Mouse (Mus musculus): ENCODE measurements around the gene Lekr1. TPM values are rescaled to one million over a fixed set of nuclear protein-coding genes. Genes with fewer than 3 reads are reported as not detected.

Gene Lekr1
- total and polyA plus RNA-seq, 2 experiments from 2014 or later, result 2.9 to 6.8 TPM

GRCm38 (mm10) chr3:65656451-65656850, 9.6 kb upstream of the Lekr1 start:
- no peak for ATAC-seq
- no peak for TF ChIP-seq CTCF (IDR thresholded peaks at IDR 0.05; ENCODE audit: low read depth)
- Histone ChIP-seq H3K4me1 (ENCODE audit: insufficient read depth, low read length) (0 out of 2 replicates have a peak, but pooled peaks cover 2% of the 10 kb centered on the region), H3K4me3 (ENCODE audit: low read length) (no peak overlapping the region), H3K9me3 (ENCODE audit: low read length) (no peaks in the 10 kb centered on the region), H3K27ac (0 out of 2 replicates have a peak overlapping the region, but pooled peaks have one; percentile 9), H3K27me3 (ENCODE audit: insufficient read depth, low read length) (no peaks in the 10 kb centered on the region), H3K36me3 (ENCODE audit: insufficient read depth, low read length) (no peaks in the 10 kb centered on the region), H3K9ac (replicated peaks; ENCODE audit: low read length) (no peak overlapping the region), H3K4me2 (ENCODE audit: low read depth, low read length) (no peak overlapping the region)
- DNase-seq (ENCODE audit: low spot score), result peak; percentile 4
- WGBS, result 49% methylated on average over 7 of the region's 7 CpGs

DNA sequence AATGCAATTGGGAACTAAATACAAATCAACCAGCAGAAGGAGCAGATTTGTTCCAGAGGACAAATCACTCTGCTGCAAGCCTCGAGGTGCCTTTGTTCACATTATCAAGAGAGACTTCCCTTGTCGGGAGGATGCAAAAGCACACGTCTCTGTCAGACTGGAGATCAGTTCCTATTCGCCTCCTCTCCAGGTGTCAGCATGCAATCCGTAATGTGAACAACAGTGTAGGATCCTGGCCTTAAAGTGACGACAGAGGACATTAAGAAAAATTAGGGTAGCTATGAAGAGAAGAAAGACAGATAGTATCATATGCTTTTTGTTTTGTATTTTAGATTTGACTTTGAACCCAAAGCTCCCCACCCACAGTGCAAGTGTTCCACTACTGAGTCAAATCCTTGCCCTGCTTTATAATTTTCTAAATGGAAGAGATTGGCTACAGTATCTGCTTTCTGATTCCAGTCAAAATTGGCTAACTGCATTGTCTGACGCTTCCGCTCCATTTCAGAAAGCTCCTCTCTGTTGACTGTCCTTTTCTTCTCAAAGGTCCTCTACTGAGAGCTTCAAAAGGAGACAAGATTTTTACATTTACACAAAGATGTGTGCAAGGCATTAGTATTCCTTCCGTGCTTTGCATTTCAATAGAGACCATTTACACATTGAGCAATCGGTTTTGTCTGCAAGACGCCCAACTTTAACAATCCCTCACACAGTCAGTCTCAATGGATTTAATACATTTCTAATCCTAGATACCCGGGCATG, 8.9 kb upstream of the Lekr1 start:
- 0 out of 2 replicates have a peak, but pooled peaks have one; percentile 3 for TF ChIP-seq CTCF (IDR thresholded peaks at IDR 0.05; ENCODE audit: low read depth)
- ATAC-seq (no peak), DNase-seq (ENCODE audit: low spot score) (peak; percentile 45)
- peak overlapping the region; percentile 7; the same call in 1 of the 2 replicates for H3K4me2 ChIP-seq (ENCODE audit: low read depth, low read length)
- 20% methylated on average over 12 of the region's 12 CpGs for WGBS
- H3K4me3 ChIP-seq (ENCODE audit: low read length), result no peak overlapping the region
- no peaks in the 10 kb centered on the region for H3K27me3 ChIP-seq (ENCODE audit: insufficient read depth, low read length)
- no peaks in the 10 kb centered on the region for H3K36me3 ChIP-seq (ENCODE audit: insufficient read depth, low read length)
- H3K9me3 ChIP-seq (ENCODE audit: low read length), result no peaks in the 10 kb centered on the region
- H3K4me1 ChIP-seq (ENCODE audit: insufficient read depth, low read length), result 0 out of 2 replicates have a peak, but pooled peaks cover 2% of the 10 kb centered on the region
- no peak overlapping the region for H3K9ac ChIP-seq (replicated peaks; ENCODE audit: low read length)
- peak overlapping the region; percentile 9; the same call in 1 of the 2 replicates for H3K27ac ChIP-seq

DNA sequence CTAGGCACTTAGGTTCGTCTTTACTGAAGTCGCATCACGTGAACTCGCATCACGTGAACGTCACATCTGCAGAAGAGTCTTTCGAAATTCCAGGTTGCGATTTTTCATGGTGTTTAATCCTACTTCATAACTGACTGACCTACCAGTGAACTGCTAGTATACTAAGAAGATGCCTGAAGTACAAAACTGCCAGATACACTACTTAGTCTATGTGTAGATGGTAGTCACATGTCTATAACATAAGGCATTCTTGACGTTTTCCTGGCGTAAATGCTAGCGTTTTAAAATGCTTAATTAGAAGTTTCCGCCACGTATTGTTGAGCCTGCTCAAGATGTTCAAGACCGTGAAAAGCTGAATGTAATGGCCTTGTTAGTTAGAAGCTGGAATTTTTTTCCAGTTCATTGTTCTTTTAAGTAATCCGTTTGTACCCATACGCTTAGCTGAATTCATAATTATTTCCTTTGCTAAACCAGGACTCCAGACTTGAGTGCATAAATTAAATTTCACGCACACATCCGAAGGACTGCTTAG, 7.9 kb upstream of the Lekr1 start:
- Histone ChIP-seq H3K27me3 (ENCODE audit: insufficient read depth, low read length) (no peaks in the 10 kb centered on the region), H3K4me3 (ENCODE audit: low read length) (peak overlapping the region; percentile 56), H3K27ac (peak overlapping the region; percentile 57; the same call in 1 of the 2 replicates), H3K36me3 (ENCODE audit: insufficient read depth, low read length) (no peaks in the 10 kb centered on the region), H3K9ac (replicated peaks; ENCODE audit: low read length) (peak overlapping the region; percentile 59; the same call in 1 of the 2 replicates), H3K4me2 (ENCODE audit: low read depth, low read length) (peak overlapping the region; percentile 99), H3K4me1 (ENCODE audit: insufficient read depth, low read length) (0 out of 2 replicates have a peak, but pooled peaks cover 2% of the 10 kb centered on the region), H3K9me3 (ENCODE audit: low read length) (no peaks in the 10 kb centered on the region)
- peak; percentile 16; the same call in 1 of the 2 replicates for ATAC-seq
- TF ChIP-seq CTCF (IDR thresholded peaks at IDR 0.05; ENCODE audit: low read depth), result no peak
- 4% methylated on average over 18 of the region's 18 CpGs for WGBS
- DNase-seq (ENCODE audit: low spot score), result peak; percentile 31

GRCm38 (mm10) chr3:65658721-65659619, 7.1 kb upstream of the Lekr1 start:
- H3K27ac ChIP-seq, result peak overlapping the region; percentile 57
- no peaks in the 10 kb centered on the region for H3K36me3 ChIP-seq (ENCODE audit: insufficient read depth, low read length)
- 0 out of 2 replicates have a peak, but pooled peaks cover 2% of the 10 kb centered on the region for H3K4me1 ChIP-seq (ENCODE audit: insufficient read depth, low read length)
- H3K4me2 ChIP-seq (ENCODE audit: low read depth, low read length), result peak overlapping the region; percentile 99
- peak; percentile 70 for DNase-seq (ENCODE audit: low spot score)
- ATAC-seq, result peak; percentile 85
- under 1% methylated on average over 71 of the region's 72 CpGs for WGBS
- H3K27me3 ChIP-seq (ENCODE audit: insufficient read depth, low read length), result no peaks in the 10 kb centered on the region
- peak overlapping the region; percentile 59 for H3K9ac ChIP-seq (replicated peaks; ENCODE audit: low read length)
- H3K9me3 ChIP-seq (ENCODE audit: low read length), result no peaks in the 10 kb centered on the region
- no peak for TF ChIP-seq CTCF (IDR thresholded peaks at IDR 0.05; ENCODE audit: low read depth)
- peak overlapping the region; percentile 56 for H3K4me3 ChIP-seq (ENCODE audit: low read length)

GRCm38 (mm10) chr3:65659620-65659932, 6.5 kb upstream of the Lekr1 start:
- H3K27ac ChIP-seq, result peak overlapping the region; percentile 57
- WGBS, result 2% methylated on average over 9 of the region's 9 CpGs

GRCm38 (mm10) chr3:65660336-65660735, 5.7 kb upstream of the Lekr1 start:
- Histone ChIP-seq H3K36me3 (ENCODE audit: insufficient read depth, low read length) (no peaks in the 10 kb centered on the region), H3K9ac (replicated peaks; ENCODE audit: low read length) (no peak overlapping the region), H3K4me1 (ENCODE audit: insufficient read depth, low read length) (0 out of 2 replicates have a peak, but pooled peaks cover 2% of the 10 kb centered on the region), H3K27me3 (ENCODE audit: insufficient read depth, low read length) (no peaks in the 10 kb centered on the region), H3K4me3 (ENCODE audit: low read length) (no peak overlapping the region), H3K4me2 (ENCODE audit: low read depth, low read length) (no peak overlapping the region), H3K27ac (no peak overlapping the region), H3K9me3 (ENCODE audit: low read length) (no peaks in the 10 kb centered on the region)
- DNase-seq (ENCODE audit: low spot score) (no peak), ATAC-seq (no peak)
- 92% methylated on average over 4 of the region's 4 CpGs for WGBS
- no peak for TF ChIP-seq CTCF (IDR thresholded peaks at IDR 0.05; ENCODE audit: low read depth)

More at GRCm38 (mm10) chr3:65659620-65659932, 6.5 kb upstream of the Lekr1 start:
- peak overlapping the region; percentile 99 for H3K4me2 ChIP-seq (ENCODE audit: low read depth, low read length)
- H3K9me3 ChIP-seq (ENCODE audit: low read length), result no peaks in the 10 kb centered on the region
- peak overlapping the region; percentile 56 for H3K4me3 ChIP-seq (ENCODE audit: low read length)
- no peak for TF ChIP-seq CTCF (IDR thresholded peaks at IDR 0.05; ENCODE audit: low read depth)
- no peaks in the 10 kb centered on the region for H3K27me3 ChIP-seq (ENCODE audit: insufficient read depth, low read length)
- ATAC-seq, result 0 out of 2 replicates have a peak, but pooled peaks have one; percentile 2
- H3K9ac ChIP-seq (replicated peaks; ENCODE audit: low read length), result peak overlapping the region; percentile 59
- no peaks in the 10 kb centered on the region for H3K36me3 ChIP-seq (ENCODE audit: insufficient read depth, low read length)
- 0 out of 2 replicates have a peak, but pooled peaks cover 2% of the 10 kb centered on the region for H3K4me1 ChIP-seq (ENCODE audit: insufficient read depth, low read length)
- peak; percentile 21 for DNase-seq (ENCODE audit: low spot score)

All from hindbrain, postnatal 0 days (tissue).